8 mouse cellular contexts compared by ENCODE assay signal in the genomic region with DNA sequence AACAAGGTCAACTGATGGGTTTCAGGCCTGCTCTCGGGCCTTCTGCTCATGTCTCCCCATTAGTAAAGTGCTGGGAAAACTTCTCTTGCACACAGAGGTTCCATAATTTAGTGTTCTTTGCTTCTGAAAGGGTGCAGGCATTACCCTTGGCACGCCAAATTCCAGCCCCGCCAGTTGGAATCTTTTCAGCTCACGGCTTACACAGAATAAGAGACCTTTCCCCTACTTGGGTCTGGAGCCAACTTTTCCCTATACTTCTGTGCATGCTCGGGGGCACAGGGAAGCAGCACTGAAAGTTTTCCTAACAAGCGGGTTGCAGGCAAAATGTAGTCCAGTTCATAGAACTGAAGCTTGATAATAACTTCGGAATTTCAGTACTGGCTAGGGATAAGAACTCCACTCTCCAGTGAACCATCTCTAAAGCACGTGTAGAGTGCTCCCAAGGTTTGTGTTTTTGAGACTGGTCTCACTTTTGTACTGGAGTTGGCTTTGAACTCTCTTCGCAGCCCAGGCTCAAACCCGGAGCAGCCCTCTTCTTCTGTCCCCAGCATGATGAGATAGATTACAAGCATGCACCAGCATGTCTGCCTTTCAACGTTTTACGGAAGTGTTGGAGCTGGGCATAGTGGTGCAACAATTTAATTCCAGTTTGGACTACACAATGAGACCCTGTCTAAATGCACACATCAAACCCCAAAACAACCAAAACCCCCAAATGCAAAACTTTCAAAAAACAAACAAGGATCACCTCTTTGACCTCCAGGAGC. TPM values are rescaled to one million over a fixed set of nuclear protein-coding genes. Genes with fewer than 3 reads are reported as not detected.
DNase-seq lines count a peak whose midpoint lies in the region; ATAC-seq and TF ChIP-seq lines count a peak whose summit lies in the region.

No protein-coding gene starts in this region.

- DNase-seq in adrenal gland, adult 8-10 months = peak; percentile 59
- DNase-seq in adrenal gland, postnatal 4 days (ENCODE audit: low spot score in 2 of 2) = no peak
- DNase-seq in embryonic facial prominence, embryonic 11.5 days (ENCODE audit: low spot score) = peak; percentile 30
- peak; percentile 74 to 80 for DNase-seq in heart, postnatal 10 days
- DNase-seq in limb, embryonic 11.5 days (ENCODE audit: low spot score) = no peak
- peak; percentile 61 for DNase-seq in midbrain, postnatal 0 days (ENCODE audit: low spot score)
- DNase-seq in thymus, postnatal 25 days = no peak

- no peaks in the 10 kb centered on the region for H3K27me3 ChIP-seq in C2C12 (ENCODE audit: control insufficient read depth, insufficient read depth, insufficient read length)
- no peaks in the 10 kb centered on the region for H3K27me3 ChIP-seq in embryonic facial prominence, embryonic 11.5 days (ENCODE audit: control insufficient read depth, insufficient read depth, low read length)
- no peaks in the 10 kb centered on the region for H3K27me3 ChIP-seq in limb, embryonic 11.5 days (ENCODE audit: control insufficient read depth, insufficient read depth, low read length)
- no peaks in the 10 kb centered on the region for H3K27me3 ChIP-seq in midbrain, postnatal 0 days (ENCODE audit: insufficient read depth, low read length)

- TF ChIP-seq CTCF in C2C12 (IDR thresholded peaks at IDR 0.05; ENCODE audit: control insufficient read depth, insufficient read depth, insufficient read length) = no peak
- no peak for TF ChIP-seq CTCF in midbrain, postnatal 0 days (IDR thresholded peaks at IDR 0.05)

- no peak overlapping the region for H3K27ac ChIP-seq in embryonic facial prominence, embryonic 11.5 days (replicated peaks; ENCODE audit: low read depth, low read length)
- no peak overlapping the region for H3K27ac ChIP-seq in limb, embryonic 11.5 days (replicated peaks; ENCODE audit: low read depth, low read length)
- peak overlapping the region; percentile 63; the same call in 1 of the 2 replicates for H3K27ac ChIP-seq in midbrain, postnatal 0 days (ENCODE audit: low read depth, low read length)

- H3K4me3 ChIP-seq in C2C12 (ENCODE audit: insufficient read depth, poor library complexity, severe bottlenecking) = peak overlapping the region; percentile 51
- peak overlapping the region; percentile 60 for H3K4me3 ChIP-seq in embryonic facial prominence, embryonic 11.5 days (ENCODE audit: low read depth, low read length)
- H3K4me3 ChIP-seq in limb, embryonic 11.5 days (ENCODE audit: low read depth, low read length) = peak overlapping the region; percentile 51
- peak overlapping the region; percentile 65 for H3K4me3 ChIP-seq in midbrain, postnatal 0 days (ENCODE audit: low read depth, low read length)

- H3ac ChIP-seq in C2C12 (ENCODE audit: control insufficient read depth, insufficient read length, low read depth) = peak overlapping the region; percentile 38

- H3K9me3 ChIP-seq in embryonic facial prominence, embryonic 11.5 days (replicated peaks; ENCODE audit: control insufficient read depth, low read length) = no peaks in the 10 kb centered on the region
- no peaks in the 10 kb centered on the region for H3K9me3 ChIP-seq in limb, embryonic 11.5 days (ENCODE audit: control insufficient read depth, low read length)
- no peaks in the 10 kb centered on the region for H3K9me3 ChIP-seq in midbrain, postnatal 0 days (ENCODE audit: low read length)

- H3K9ac ChIP-seq in embryonic facial prominence, embryonic 11.5 days (replicated peaks; ENCODE audit: low read length) = peak overlapping the region; percentile 62
- peak overlapping the region; percentile 66 for H3K9ac ChIP-seq in limb, embryonic 11.5 days (ENCODE audit: low read length)
- peak overlapping the region; percentile 60 for H3K9ac ChIP-seq in midbrain, postnatal 0 days (replicated peaks; ENCODE audit: low read length, poor library complexity, severe bottlenecking)

- intact Hi-C loops in heart, postnatal 10 days (cut with DNase I) = no loop called here

- no peaks in the 10 kb centered on the region for H3K36me3 ChIP-seq in C2C12 (ENCODE audit: control insufficient read depth, insufficient read depth)
- H3K36me3 ChIP-seq in embryonic facial prominence, embryonic 11.5 days (replicated peaks; ENCODE audit: control insufficient read depth, insufficient read depth, low read depth, low read length) = no peaks in the 10 kb centered on the region
- H3K36me3 ChIP-seq in limb, embryonic 11.5 days (ENCODE audit: control insufficient read depth, insufficient read depth, low read length) = no peaks in the 10 kb centered on the region
- no peaks in the 10 kb centered on the region for H3K36me3 ChIP-seq in midbrain, postnatal 0 days (ENCODE audit: insufficient read depth, low read length)

- ATAC-seq in embryonic facial prominence, embryonic 11.5 days (replicated peaks; ENCODE audit: insufficient number of reproducible peaks, low FRiP score, low TSS enrichment, low read depth) = no peak
- no peak for ATAC-seq in limb, embryonic 11.5 days (ENCODE audit: insufficient number of reproducible peaks, low FRiP score, low TSS enrichment, low read depth)
- peak; percentile 5; the same call in 1 of the 2 replicates for ATAC-seq in midbrain, postnatal 0 days (ENCODE audit: low FRiP score)

- H3K79me3 ChIP-seq in C2C12 (ENCODE audit: low read depth) = no peaks in the 10 kb centered on the region

- H3K4me1 ChIP-seq in embryonic facial prominence, embryonic 11.5 days (ENCODE audit: control insufficient read depth, insufficient read depth, low read length) = no peaks in the 10 kb centered on the region
- H3K4me1 ChIP-seq in limb, embryonic 11.5 days (ENCODE audit: control insufficient read depth, insufficient read depth, low read length) = peaks cover 5% of the 10 kb centered on the region; the same call in 1 of the 2 replicates
- 0 out of 2 replicates have a peak, but pooled peaks cover 6% of the 10 kb centered on the region for H3K4me1 ChIP-seq in midbrain, postnatal 0 days (ENCODE audit: insufficient read depth, low read length)

- H3K79me2 ChIP-seq in C2C12 (ENCODE audit: control insufficient read depth, insufficient read depth) = no peaks in the 10 kb centered on the region

- peak overlapping the region; percentile 75 for H3K4me2 ChIP-seq in embryonic facial prominence, embryonic 11.5 days (ENCODE audit: low read depth, low read length)
- H3K4me2 ChIP-seq in limb, embryonic 11.5 days (ENCODE audit: low read depth, severe bottlenecking) = peak overlapping the region; percentile 65
- H3K4me2 ChIP-seq in midbrain, postnatal 0 days (ENCODE audit: low read depth, low read length, poor library complexity, severe bottlenecking) = peak overlapping the region; percentile 77

- WGBS in embryonic facial prominence, embryonic 11.5 days = 51% methylated on average over 12 of the region's 12 CpGs
- 55% methylated on average over 12 of the region's 12 CpGs for WGBS in limb, embryonic 11.5 days
- WGBS in midbrain, postnatal 0 days = 45% methylated on average over 12 of the region's 12 CpGs

TF ChIP-seq in C2C12, 6 proteins besides CTCF, POLR2A, EP300 and RAD21:
- no peak for TF ChIP-seq CEBPB (IDR thresholded peaks at IDR 0.05; ENCODE audit: low read depth)
- no peak for TF ChIP-seq FOSL1 (IDR thresholded peaks at IDR 0.05; ENCODE audit: insufficient read depth, low read length, poor library complexity, severe bottlenecking)
- TF ChIP-seq MAX (IDR thresholded peaks at IDR 0.05) = no peak
- TF ChIP-seq MYOG (IDR thresholded peaks at IDR 0.05; ENCODE audit: control insufficient read depth, extremely low read depth, insufficient read length) = no peak
- TF ChIP-seq MYOD1 (IDR thresholded peaks at IDR 0.05; ENCODE audit: control insufficient read depth, insufficient read length, low read depth) = no peak

RNA-seq across cellular contexts. Expression of a gene that starts 0.7 kb away (rescaled TPM):
- 100 to 1,000 TPM; 269 to 371 (median 318) TPM for total RNA-seq in adrenal gland, adult 8-10 months (2022)
- total RNA-seq in adrenal gland, postnatal 4 days (2021) = 100 to 1,000 TPM; 159 to 166 TPM
- polyA plus RNA-seq in C2C12 (2012; fragmentation: generic; extraction: Trizol) = 20.8 TPM
- 9.5 and 10.1 TPM in 2 replicates for polyA plus RNA-seq in embryonic facial prominence, embryonic 11.5 days (2014; fragmentation: Nextera tagmentation; extraction: Ambion mirVana)
- 100 to 1,000 TPM; 141 to 152 TPM for total RNA-seq in heart, postnatal 10 days (2021)
- polyA plus RNA-seq in limb, embryonic 11.5 days (2014; fragmentation: Nextera tagmentation; extraction: Ambion mirVana) = 10.5 and 11.2 TPM in 2 replicates
- total RNA-seq in midbrain, postnatal 0 days (2014; rRNA removed) = 4.4 and 4.5 TPM in 2 replicates
- 6.8 and 7.5 TPM in 2 replicates for polyA plus RNA-seq in midbrain, postnatal 0 days (2015; fragmentation: Nextera tagmentation; extraction: Ambion mirVana)

RNA-seq across cellular contexts. Expression of a gene that starts 0.8 kb away (rescaled TPM):
- total RNA-seq in adrenal gland, adult 8-10 months (2022) = 10 to 100 TPM; 19.9 to 35.5 (median 25.5) TPM
- 10 to 100 TPM; 14.2 to 16.8 TPM for total RNA-seq in adrenal gland, postnatal 4 days (2021)
- 5.1 TPM for polyA plus RNA-seq in C2C12 (2012; fragmentation: generic; extraction: Trizol)
- polyA plus RNA-seq in embryonic facial prominence, embryonic 11.5 days (2014; fragmentation: Nextera tagmentation; extraction: Ambion mirVana) = 16.4 and 17.2 TPM in 2 replicates
- total RNA-seq in heart, postnatal 10 days (2021) = 10 to 100 TPM; 15.7 to 16.0 TPM
- 15.8 and 16.8 TPM in 2 replicates for polyA plus RNA-seq in limb, embryonic 11.5 days (2014; fragmentation: Nextera tagmentation; extraction: Ambion mirVana)
- 12.5 and 18.3 TPM in 2 replicates for total RNA-seq in midbrain, postnatal 0 days (2014; rRNA removed)
- 16.0 and 17.9 TPM in 2 replicates for polyA plus RNA-seq in midbrain, postnatal 0 days (2015; fragmentation: Nextera tagmentation; extraction: Ambion mirVana)

RNA-seq across cellular contexts. Expression of a gene that starts 17.8 kb away (rescaled TPM):
- total RNA-seq in adrenal gland, adult 8-10 months (2022) = 100 to 1,000 TPM; 238 to 271 (median 258) TPM
- 10 to 100 TPM; 94.9 to 96.7 TPM for total RNA-seq in adrenal gland, postnatal 4 days (2021)
- polyA plus RNA-seq in C2C12 (2012; fragmentation: generic; extraction: Trizol) = 10.2 TPM
- polyA plus RNA-seq in embryonic facial prominence, embryonic 11.5 days (2014; fragmentation: Nextera tagmentation; extraction: Ambion mirVana) = 31.8 and 35.1 TPM in 2 replicates
- total RNA-seq in heart, postnatal 10 days (2021) = 10 to 100 TPM; 44.5 to 45.4 TPM
- polyA plus RNA-seq in limb, embryonic 11.5 days (2014; fragmentation: Nextera tagmentation; extraction: Ambion mirVana) = 24.6 and 25.2 TPM in 2 replicates
- 34.2 and 36.2 TPM in 2 replicates for total RNA-seq in midbrain, postnatal 0 days (2014; rRNA removed)
- 37.7 and 39.2 TPM in 2 replicates for polyA plus RNA-seq in midbrain, postnatal 0 days (2015; fragmentation: Nextera tagmentation; extraction: Ambion mirVana)

RNA-seq across cellular contexts. Expression of a gene that starts 54.8 kb away (rescaled TPM):
- 100 to 1,000 TPM in 1 of 4 experiments, 10 to 100 TPM in 3; 49.1 to 110 (median 82.0) TPM for total RNA-seq in adrenal gland, adult 8-10 months (2022)
- total RNA-seq in adrenal gland, postnatal 4 days (2021) = 10 to 100 TPM; 48.9 to 55.2 TPM
- 487 TPM for polyA plus RNA-seq in C2C12 (2012; fragmentation: generic; extraction: Trizol)
- polyA plus RNA-seq in embryonic facial prominence, embryonic 11.5 days (2014; fragmentation: Nextera tagmentation; extraction: Ambion mirVana) = 17.5 and 20.8 TPM in 2 replicates
- 10 to 100 TPM; 11.5 to 13.1 TPM for total RNA-seq in heart, postnatal 10 days (2021)
- 24.5 and 26.5 TPM in 2 replicates for polyA plus RNA-seq in limb, embryonic 11.5 days (2014; fragmentation: Nextera tagmentation; extraction: Ambion mirVana)
- total RNA-seq in midbrain, postnatal 0 days (2014; rRNA removed) = 6.7 and 12.2 TPM in 2 replicates
- 6.3 and 8.0 TPM in 2 replicates for polyA plus RNA-seq in midbrain, postnatal 0 days (2015; fragmentation: Nextera tagmentation; extraction: Ambion mirVana)

Comparison
In these comparisons a context has a peak if more than half of its experiments do, and no peak if none do; other contexts are left out.
1. DNase-seq: peak in adrenal gland, adult 8-10 months (single experiment), embryonic facial prominence, embryonic 11.5 days (single experiment), heart, postnatal 10 days (2 of 2) and midbrain, postnatal 0 days (single experiment); none in adrenal gland, postnatal 4 days (0 of 2), limb, embryonic 11.5 days (single experiment) and thymus, postnatal 25 days (single experiment).
2. RNA of a gene that starts 0.7 kb away (total RNA-seq): 269 to 371 TPM in adrenal gland, adult 8-10 months, 159 to 166 TPM in adrenal gland, postnatal 4 days and 141 to 152 TPM in heart, postnatal 10 days; 4.4 to 4.5 TPM in midbrain, postnatal 0 days; every median in the first group is over 10 times any median in the second.
3. Peak in every context shown above with its lines, with median percentiles within 50 percentile points of each other: H3K4me3 ChIP-seq, H3K4me2 ChIP-seq and H3K9ac ChIP-seq.